Mouse (Mus musculus) olfactory bulb, adult 2 months (tissue): ENCODE data around the gene Pgc.

Experiments used
- CTCF ChIP-seq: fragments of 200-500 bp; IDR thresholded peaks from 2 replicates; pipeline ENCODE4 v1.5.1; 2012; ENCODE audit warnings: low read depth, mild to moderate bottlenecking, low read length, moderate library complexity; ENCODE audit not compliant: insufficient read depth
- POLR2A ChIP-seq: fragments of 200-500 bp; IDR thresholded peaks from 2 replicates; pipeline ENCODE4 v1.6.1; 2012; ENCODE audit warnings: mild to moderate bottlenecking, low read depth, low read length, moderate library complexity; ENCODE audit not compliant: insufficient read depth

DNA sequence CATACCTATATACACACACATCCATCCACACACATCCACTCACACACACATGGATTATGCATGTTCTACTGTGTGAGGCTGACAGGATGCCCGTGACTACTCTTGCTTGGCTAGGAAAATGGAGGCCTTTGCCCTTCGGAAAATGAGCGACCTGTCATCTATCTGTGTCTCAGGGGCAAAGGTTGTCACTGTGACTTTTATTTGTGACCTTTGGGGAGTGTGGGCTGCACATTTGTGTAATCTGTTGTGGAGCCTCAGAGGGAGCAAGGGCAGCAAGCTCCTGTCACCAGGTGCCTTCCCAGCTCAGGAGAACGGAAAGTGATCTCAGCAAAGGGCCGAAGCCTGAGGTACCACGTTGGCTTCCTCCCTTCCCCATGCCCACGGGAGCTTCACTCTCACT is 35.4 kb downstream of the Pgc start:
- no peak for TF ChIP-seq POLR2A
- no peak for TF ChIP-seq CTCF
